Mouse (Mus musculus): Measurements from ENCODE around the gene Lgr4. TPM values are rescaled to one million over a fixed set of nuclear protein-coding genes. Genes with fewer than 3 reads are reported as not detected.

Lgr4 gene
- polyA plus RNA-seq, 1 experiment = 6.6 TPM

DNA sequence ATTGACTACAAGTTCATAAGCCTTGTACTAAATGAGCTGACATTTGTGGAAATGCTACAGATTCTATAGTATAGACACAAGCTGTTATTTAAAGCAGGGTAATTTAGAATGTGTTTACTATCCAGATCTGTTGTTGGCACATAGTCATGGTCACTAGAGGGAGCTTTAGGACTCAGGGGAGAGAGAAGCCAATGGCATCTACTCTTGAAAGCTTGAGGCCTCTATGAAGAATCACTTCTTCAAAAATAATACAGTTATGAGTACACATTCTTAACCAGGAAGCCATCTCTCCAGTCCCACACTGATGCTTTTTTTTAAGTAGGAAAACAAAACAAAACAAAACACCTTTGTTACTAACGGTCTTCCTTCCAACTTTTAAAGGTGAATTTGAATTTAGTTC, 145.7 kb downstream of the Lgr4 start:
- TF ChIP-seq POLR2A (IDR thresholded peaks at IDR 0.05; ENCODE audit: borderline replicate concordance, extremely low read depth, low read depth, low read length) (no peak), CTCF (IDR thresholded peaks at IDR 0.05; ENCODE audit: insufficient read depth, low read length) (no peak)
- DNase-seq = no peak
- 81% methylated on average over 1 of the region's 1 CpGs for WGBS

More for the DNA sequence above, 145.7 kb downstream of the Lgr4 start:
- H3K4me1 ChIP-seq (ENCODE audit: control insufficient read depth, insufficient read depth, low read length) = no peaks in the 10 kb centered on the region
- H3K4me3 ChIP-seq (replicated peaks; ENCODE audit: extremely low read depth, low read depth, low read length) = no peak overlapping the region

Other genes with a start within 250 kb of the Lgr4 start
- gene Bdnf, start 242.9 kb upstream of the Lgr4 start, polyA plus RNA-seq (2012; rRNA removed) = 4.7 and 4.8 TPM in 2 replicates
- gene Lin7c, start 26.8 kb upstream of the Lgr4 start, polyA plus RNA-seq (2012; rRNA removed) = 6.3 and 12.5 TPM in 2 replicates
- 3.9 and 4.0 TPM in 2 replicates for gene Ccdc34, start 100.2 kb downstream of the Lgr4 start, polyA plus RNA-seq (2012; rRNA removed)